ENCODE assay signal across 32 mouse cellular contexts in genomic region chr1:88240072-88240471, GRCm38 (mm10). TPM values are rescaled to one million over a fixed set of nuclear protein-coding genes. Genes with fewer than 3 reads are reported as not detected.
"Had no signal": no experiment of that assay in that cellular context is flagged by ENCODE, and none has a peak within 500 bp of the region (broad histone marks: within the 10 kb centered on the region; RNA-seq: fewer than 3 reads in every experiment).

No protein-coding gene starts in this region.

- H3K9ac ChIP-seq: kidney, embryonic 15.5 days; liver, embryonic 13.5 days; midbrain, embryonic 13.5 days; neural tube, embryonic 13.5 days had no signal

- H3K4me3 ChIP-seq: kidney, embryonic 15.5 days; left cerebral cortex, adult 2 months; liver, embryonic 13.5 days; megakaryocyte, embryonic 14.5 days; midbrain, embryonic 10.5 days; midbrain, embryonic 13.5 days; myocyte; neural tube, embryonic 13.5 days had no signal

- DNase-seq: kidney, adult 11 months; kidney, adult 8-10 months; kidney, postnatal 10 days; kidney, postnatal 36 days; layer of hippocampus, postnatal 36 days; liver, embryonic 13.5 days; lung, adult 2 months; lung, postnatal 36 days; retina, postnatal 1 day; right cerebral cortex, postnatal 4 days; thymus, adult 18-20 months; thymus, postnatal 36 days had no signal

- H3K36me3 ChIP-seq: kidney, embryonic 15.5 days; liver, embryonic 13.5 days; midbrain, embryonic 10.5 days; midbrain, embryonic 13.5 days; neural tube, embryonic 13.5 days had no signal

- H3K4me2 ChIP-seq: kidney, embryonic 15.5 days; liver, embryonic 13.5 days; midbrain, embryonic 13.5 days; neural tube, embryonic 13.5 days had no signal

- H3K4me1 ChIP-seq: kidney, embryonic 15.5 days; liver, embryonic 13.5 days; megakaryocyte, embryonic 14.5 days; midbrain, embryonic 10.5 days; midbrain, embryonic 13.5 days; neural tube, embryonic 13.5 days had no signal

- ATAC-seq: midbrain, embryonic 16.5 days had no signal

- H3K27me3 ChIP-seq: kidney, embryonic 15.5 days; liver, embryonic 13.5 days; midbrain, embryonic 13.5 days; neural tube, embryonic 13.5 days had no signal

- H3K27ac ChIP-seq: kidney, embryonic 15.5 days; left cerebral cortex, adult 2 months; liver, embryonic 13.5 days; midbrain, embryonic 10.5 days; midbrain, embryonic 13.5 days; neural tube, embryonic 13.5 days; stomach, postnatal 0 days had no signal

RNA-seq across cellular contexts. Expression of gene Ugt1a1, which starts 28.3 kb away (rescaled TPM):
- total RNA-seq: layer of hippocampus, adult 8-10 months; layer of hippocampus, postnatal 10 days; layer of hippocampus, postnatal 36 days; left cerebral cortex, postnatal 10 days had no signal
- polyA plus RNA-seq: limb, embryonic 11.5 days; liver, embryonic 13.5 days; lung, embryonic 16.5 days; midbrain, embryonic 10.5 days; midbrain, embryonic 13.5 days; midbrain, embryonic 16.5 days; myocyte; neural tube, embryonic 13.5 days had no signal

RNA-seq across cellular contexts. Expression of gene Dnajb3, which starts 34.5 kb away (rescaled TPM):
- total RNA-seq: liver, adult 2 months; monocyte, adult 5-6 weeks; neutrophil, adult 5-6 weeks had no signal
- polyA plus RNA-seq: liver, adult 2 months; myocyte had no signal

RNA-seq across cellular contexts. Expression of gene Trpm8, which starts 37.4 kb away (rescaled TPM):
- total RNA-seq: monocyte, adult 5-6 weeks; neutrophil, adult 5-6 weeks had no signal
- polyA plus RNA-seq: kidney, embryonic 15.5 days; limb, embryonic 11.5 days; limb, embryonic 14.5 days; liver, embryonic 13.5 days; liver, embryonic 16.5 days; lung, adult 2 months; midbrain, embryonic 10.5 days; stomach, embryonic 14.5 days had no signal
